Mouse (Mus musculus) liver, adult (tissue): ENCODE data around the gene Gemin8.

Source experiments
- GATA4 ChIP-seq: IDR thresholded peaks from 2 replicates; pipeline ENCODE4 v1.6.1; 2014; ENCODE audit warnings: mild to moderate bottlenecking, low read length; ENCODE audit not compliant: insufficient replicate concordance

Gene Gemin8

DNA sequence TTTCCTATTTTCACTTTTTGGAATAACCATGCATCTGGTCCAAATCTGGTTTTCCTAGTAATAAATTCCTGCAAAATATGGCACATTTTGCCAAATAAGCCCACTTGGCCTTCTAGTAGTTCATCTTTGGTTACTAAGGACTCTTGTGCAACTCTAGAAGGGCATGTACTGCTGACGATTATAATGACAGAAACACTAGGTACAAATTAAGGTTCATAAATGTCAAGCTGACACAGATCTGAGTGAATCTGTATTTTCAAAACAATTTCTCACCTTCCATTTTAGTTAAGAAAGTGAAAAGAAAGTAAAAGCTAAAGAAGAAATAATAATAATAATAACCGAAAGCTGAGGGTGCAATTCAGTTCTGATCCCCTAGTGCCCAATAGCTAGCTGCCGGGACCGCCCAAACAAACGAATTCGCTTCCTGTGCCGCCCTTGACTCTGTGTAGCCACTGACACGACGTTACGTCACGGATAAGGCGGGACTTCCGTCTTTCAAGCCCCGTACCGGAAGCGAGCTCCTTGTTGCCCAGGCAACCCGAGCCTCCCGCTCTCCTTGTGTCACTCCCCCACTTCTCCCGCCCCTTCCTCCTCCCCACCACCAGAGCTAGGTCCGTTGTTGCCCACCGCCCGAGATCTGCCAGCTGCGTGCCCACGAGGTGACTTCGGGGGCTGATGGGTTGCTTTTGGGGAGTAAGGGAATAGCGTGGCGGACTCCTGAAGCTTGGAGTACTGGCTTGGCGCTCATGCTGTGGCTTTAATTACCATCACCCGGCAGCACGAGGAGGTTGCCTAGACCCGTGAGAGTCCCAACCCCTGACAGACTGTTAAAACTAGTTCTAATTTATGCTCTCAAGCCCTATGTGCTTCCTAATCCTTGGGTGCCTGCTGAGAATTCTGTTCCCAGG is at the start of gene Gemin8:
TSS of gene Gemin8 (plus strand) at position 563 of the 908 bp plus-strand sequence.
- no peak for TF ChIP-seq GATA4

DNA sequence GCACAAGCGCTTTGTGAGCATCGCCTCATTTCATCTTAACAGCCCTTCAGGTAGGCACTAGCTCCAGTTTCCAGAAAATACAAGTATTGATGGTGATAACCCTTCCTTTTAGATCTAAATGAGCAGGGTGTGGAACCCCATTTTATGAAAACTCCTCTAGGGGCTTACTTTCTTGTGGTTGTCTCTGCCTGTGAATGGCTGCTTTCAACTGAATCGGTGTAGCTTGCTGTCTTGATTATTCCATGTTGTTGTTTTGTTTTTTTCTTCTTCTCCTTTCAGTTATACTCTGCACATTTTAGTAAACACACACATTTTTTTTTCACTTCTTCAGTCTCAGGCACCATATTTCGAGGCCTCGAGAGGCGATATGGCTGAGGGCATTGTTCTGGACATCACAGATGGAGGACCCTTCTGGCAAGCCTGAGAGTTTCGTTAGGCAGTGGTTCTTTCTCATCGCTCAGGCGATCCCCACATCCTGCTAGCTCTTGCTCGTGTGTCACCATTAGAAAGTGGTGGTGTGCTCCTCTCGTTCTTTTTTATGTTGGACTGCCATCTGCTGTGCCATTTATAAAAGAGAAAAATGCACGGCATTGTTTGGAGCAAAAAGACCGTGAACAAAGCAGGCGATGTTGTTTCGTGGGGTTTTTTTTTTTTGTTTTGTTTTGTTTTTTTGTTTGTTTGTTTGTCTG is 23.0 kb upstream of the Gemin8 start:
- no peak for TF ChIP-seq GATA4

DNA sequence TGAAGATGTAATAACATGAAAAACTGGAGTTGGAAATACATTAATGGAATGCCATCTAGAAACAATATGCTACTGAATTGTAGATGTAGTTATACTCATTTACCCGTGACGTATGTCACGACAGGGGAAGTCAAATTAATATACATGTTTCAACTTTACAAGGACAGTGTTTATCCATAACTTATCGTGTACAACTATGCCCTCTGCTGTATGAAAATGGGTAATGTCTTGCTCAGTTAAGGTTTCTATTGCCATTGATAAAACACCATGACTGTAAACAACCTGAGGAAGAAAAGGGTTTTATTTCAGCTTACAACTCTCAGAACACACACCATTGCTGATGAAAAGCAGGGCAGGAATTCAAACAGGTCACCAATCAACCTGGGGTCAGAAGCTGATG is 7.5 kb upstream of the Gemin8 start:
- TF ChIP-seq GATA4, result no peak

DNA sequence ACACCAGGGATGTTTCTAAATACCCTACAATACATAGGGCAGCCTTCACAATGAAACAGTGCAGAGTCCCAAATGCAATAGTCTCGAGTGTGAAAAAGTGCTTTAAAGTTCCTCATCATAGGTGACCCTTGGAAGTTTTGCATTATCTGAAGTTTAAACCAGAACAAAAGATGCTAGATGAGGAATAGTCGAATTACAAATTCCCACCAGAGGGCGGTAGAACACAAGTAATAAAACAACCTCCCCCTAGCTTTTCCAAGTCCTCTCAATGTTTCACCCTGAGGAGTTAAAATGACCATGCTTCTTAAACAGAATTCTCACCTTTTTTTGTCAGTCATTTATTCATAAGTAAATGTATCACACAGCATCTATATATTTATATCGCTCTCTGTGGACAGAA is 2.9 kb upstream of the Gemin8 start:
- no peak for TF ChIP-seq GATA4

DNA sequence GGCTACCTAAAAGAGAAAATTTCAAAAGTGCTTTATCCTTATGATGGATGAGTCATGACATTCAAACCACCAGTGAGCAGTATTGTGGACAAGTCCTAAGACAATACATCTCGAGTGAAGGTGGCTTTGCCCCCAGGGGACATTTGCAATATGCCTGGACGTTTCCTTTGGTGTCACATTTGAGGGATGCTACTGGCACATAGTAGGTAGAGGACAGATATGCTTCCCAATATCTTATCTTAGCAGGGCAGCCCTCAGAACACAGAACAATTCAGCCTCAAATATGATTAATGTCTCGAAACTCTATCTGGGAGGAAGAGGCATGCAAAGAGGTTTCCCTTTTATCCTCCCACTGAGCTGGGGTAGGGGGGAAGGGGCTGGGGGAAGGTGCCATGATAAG is 2.3 kb upstream of the Gemin8 start:
- TF ChIP-seq GATA4, result no peak

DNA sequence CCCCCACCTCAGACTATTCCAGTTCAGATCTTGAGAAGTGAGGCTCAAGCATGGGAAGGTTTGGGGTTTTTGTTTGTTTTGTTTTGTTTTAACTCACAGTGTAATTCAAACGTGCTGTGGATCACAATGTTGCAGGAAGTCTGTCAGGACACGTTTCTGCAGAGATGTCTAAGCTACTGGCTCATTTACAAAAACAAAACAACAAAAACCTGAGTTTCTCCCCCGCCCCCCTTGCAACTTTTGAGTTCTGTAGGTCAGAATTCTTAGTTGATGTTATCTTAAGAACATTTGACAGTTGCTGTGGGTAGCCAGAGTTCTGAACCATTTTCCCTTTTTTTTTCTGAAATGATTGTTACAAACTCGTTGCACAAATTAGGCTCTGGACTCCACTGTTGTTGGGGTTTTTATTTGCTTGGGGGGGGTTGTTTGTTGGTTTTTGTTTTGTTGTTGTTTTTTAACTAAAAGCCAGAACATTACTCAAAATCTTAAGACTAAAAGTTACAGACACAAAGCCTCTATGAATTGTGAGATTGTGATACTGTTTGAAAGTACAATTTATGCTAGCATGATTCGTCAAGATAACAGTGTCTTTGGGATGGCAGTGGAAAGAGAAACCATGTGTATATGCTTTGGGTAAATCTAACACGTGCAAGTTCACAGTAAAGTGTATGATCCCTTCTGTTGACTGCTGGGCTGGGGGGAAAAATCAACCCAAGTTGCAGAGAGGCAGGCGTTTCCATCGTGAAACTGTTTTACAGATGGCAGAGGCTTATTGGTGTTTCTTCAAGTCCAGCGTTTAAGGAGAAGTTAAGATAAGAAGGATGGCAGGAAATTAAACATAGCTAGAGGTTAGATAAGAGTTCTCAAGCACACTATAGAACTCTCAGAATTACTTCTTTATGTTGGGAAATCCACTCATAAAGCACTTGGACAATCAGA is 815 bp downstream of the Gemin8 start:
- TF ChIP-seq GATA4, result no peak

DNA sequence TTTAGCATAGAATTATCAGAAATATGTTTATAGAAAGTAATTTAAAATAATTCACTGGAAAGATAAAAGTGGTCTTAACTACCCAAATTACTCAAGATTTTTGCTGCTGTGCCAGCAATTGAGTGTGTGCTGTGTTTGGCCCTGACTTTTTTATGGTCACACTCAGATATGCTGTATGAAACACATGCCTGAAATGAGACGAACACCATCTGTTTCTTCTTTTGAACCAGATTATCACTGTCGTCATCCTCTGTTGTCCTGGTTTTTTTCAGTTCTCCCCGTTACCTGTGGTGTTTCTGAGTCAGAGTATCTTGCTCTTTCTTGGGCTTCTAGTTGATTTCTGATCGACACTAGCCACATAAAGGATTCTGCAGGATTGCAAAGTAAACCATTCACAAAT is 1.8 kb downstream of the Gemin8 start:
- TF ChIP-seq GATA4, result no peak

DNA sequence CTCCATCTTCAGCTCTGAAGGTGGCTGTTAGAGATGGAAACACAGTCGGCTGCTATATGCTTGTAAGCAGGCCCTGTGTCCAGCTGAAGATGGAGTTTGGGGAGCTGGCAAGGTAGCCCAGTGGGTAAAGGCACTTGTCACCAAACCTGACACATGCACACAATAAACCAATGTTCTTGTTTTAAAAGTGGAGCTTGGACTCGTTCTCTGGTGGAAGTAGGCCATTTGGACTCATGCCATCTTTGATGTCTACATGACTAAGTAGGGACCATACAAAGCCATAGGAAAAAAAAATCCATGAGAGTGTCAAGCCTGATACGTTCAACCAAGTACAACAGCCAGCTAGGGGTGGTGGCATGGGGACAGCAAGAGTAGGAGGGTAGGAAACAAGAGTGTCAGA is 2.4 kb downstream of the Gemin8 start:
- no peak for TF ChIP-seq GATA4

DNA sequence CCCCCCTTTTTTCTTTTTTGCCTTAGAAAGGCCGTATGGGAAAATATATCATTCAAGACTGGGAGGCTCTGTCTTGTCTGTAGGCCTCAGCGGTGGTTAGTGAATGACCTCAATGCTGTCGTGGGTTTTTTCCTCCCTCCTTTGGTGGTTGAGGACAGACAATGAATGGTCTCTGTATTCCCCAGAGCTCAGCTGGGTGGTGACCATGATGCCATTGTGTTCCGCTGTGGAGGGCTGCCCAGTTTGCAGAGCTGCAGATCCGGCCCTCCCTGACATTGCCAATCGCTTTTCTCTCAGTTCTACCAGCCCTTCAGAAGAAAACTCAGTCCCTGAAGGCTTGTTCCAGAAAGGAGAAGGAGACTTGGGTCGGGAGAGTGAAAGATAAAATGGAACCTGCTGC is 3.5 kb downstream of the Gemin8 start:
- no peak for TF ChIP-seq GATA4

DNA sequence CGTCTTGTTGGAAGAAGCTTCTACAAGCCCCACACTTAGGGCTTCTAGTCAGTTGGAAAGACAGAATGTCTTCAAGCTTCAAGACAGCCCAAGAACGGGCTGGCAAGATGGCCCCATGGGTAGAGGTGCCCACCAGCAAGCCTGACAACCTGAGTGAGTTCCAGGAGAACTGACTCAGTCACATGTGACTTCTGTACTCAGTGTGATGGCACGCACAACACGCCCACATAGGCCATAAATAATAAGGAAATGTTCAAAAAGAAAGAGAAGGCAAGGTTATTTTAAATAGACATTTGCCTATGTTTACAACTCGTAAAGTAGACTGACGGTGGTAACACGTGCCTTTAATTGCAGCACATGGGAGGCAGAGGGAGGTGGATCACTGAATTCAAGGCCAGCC is 7.7 kb downstream of the Gemin8 start:
- no peak for TF ChIP-seq GATA4

DNA sequence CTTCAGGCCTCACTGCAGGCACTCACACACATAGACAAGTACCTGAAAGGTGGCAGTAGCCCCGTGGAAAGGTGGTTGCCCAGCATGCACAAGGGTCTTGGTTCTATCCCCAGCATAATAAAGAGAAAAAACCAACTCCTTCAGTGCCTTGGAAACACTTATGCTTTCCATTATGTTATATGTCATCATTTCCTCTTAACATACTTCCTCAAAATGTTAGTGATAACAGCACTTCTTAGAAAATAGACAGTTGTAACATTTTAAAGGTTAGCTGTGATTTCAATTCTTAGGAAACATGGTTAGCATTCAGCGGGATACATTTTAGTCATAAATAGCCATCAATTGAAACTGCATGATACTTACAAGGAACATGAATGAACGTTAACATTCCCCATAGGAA is 12.8 kb downstream of the Gemin8 start:
- no peak for TF ChIP-seq GATA4

DNA sequence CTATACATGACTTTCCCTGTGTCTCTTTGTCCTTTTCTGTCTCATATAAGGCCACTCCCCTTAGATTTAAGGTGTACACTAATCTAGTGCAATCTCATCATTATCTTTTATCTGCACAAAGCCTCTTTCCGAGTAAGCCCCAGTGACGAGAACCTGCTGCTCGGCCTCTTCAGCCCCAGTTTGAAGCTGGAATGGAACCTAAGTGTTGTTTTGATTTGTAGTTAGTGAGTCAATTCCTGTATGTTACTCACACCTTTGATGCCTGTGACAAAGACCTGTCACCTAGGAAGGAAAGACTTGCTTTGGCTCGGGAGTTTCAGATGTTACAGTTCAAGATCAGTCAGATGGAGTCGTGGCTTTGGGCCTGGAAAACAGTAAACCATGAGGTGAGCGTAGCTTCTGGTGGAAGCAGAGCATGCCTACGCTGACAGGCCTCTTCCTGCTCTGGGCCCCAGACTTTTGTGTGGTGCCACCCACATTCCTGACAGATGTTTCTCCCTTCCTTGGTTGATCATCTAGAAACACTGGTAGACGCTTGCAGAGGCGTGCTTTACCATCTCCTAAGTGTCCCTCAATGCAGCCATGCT is 15.2 kb downstream of the Gemin8 start:
- no peak for TF ChIP-seq GATA4

DNA sequence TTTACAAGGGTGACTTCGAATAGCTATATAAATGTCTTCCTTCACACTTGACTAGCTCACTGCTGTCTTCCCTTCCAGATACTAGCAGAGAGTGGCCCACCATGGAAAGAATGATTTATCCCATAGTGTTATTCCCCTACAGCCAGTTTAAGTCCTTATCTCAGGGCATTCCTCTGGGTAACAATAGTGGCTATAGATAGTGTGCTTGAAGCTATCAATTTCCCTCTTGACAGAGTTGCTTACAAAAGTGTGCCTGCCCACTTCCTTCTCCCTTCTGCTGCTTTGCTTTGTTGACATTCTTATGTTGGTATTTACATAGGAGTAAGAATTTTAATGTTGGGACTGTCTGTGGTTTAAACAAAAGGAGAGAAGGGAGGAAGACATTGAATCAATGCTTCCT is 17.5 kb downstream of the Gemin8 start:
- peak; percentile 15; the same call in 1 of the 2 replicates for TF ChIP-seq GATA4

DNA sequence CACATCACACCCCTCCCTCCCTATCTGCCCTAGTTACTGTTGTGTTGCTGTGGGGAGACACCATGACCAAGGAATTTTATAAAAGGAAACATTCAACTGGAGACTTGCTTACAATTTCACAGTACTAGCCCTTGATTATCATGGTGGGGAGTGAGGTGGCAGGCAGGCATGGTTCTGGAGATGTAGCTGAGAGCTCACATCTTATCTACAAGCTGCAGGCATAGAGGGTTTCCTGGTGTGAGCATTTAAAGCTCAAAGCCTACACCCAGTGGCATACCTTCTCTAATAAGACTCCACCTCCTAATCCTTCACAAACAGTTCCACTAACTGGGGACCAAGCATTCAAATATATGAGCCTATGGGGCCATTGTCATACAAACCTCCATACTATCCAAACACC is 26.1 kb downstream of the Gemin8 start:
- no peak for TF ChIP-seq GATA4

DNA sequence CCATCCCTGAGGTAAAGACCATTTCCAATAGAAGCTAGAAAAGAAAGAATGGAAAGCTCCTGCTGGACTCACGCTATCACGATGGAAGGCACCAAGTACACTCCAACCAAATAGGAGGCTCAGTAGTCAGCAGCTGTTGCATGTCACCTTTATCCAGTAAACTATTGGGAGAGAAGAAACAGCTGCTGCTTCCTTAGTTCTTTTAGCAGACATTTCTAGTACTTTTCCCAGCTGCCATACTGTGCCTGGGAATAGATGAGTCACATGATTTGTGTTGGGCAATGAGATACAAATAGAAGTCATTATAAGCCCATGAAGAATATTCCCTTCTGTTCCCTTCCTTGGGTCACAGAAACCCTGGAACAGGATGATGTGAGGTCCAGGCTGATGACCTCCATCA is 28.0 kb downstream of the Gemin8 start:
- no peak for TF ChIP-seq GATA4
